Mouse (Mus musculus): Measurements from ENCODE around the gene Ifna15. TPM values are rescaled to one million over a fixed set of nuclear protein-coding genes. Genes with fewer than 3 reads are reported as not detected.

The Ifna15 gene
- polyA plus RNA-seq, 1 experiment = not detected

DNA sequence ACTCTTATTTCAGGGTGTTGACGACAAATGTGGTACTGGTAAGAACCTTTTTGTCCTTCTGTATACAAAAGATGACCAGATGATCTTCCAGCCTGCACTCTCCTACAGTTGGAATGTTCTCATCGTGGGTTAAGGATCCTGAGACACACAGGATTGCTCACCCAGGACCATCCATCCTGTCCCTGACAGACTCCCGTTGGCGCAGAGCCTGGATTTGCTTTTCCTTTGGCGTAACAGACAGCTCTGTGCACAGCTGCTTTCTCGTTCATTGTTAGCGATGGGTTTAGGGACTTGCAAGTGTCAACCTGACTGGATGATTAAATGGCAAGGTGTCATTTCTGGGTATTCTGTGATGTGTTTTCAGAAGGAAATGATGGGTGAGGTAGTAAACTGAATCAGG, 21.4 kb downstream of the Ifna15 start:
- TF ChIP-seq POLR2A (IDR thresholded peaks at IDR 0.05; ENCODE audit: insufficient read depth, low read depth, low read length) = no peak
- no peak for TF ChIP-seq CTCF (IDR thresholded peaks at IDR 0.05; ENCODE audit: insufficient read depth, low read depth, low read length)
- no peak overlapping the region for H3K27ac ChIP-seq (ENCODE audit: insufficient read depth, low read depth, low read length)
- H3K4me1 ChIP-seq (ENCODE audit: control insufficient read depth, insufficient read depth, low read length) = no peaks in the 10 kb centered on the region
- no peak overlapping the region for H3K4me3 ChIP-seq (ENCODE audit: insufficient read depth, low read depth, low read length)
- 77% methylated on average over 7 of the region's 7 CpGs for WGBS

DNA sequence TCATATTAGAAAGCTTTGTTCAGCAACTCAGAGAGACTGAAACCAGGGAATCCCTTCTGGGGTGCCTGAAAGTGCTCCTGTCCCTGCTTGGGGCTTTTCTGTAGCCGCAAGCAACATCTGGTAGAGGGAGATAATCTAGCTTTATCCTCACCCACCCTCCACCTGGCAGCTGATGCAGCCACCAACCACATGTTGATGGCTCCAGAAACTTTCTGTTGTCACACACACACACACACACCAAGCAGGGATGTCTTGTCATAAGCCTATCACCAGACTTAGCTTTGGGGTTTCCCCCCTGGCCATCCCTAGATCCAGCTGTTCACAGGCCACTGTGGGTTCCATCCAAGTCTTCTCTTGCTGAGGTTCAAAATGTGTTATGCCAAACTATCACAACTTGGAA, 22.3 kb downstream of the Ifna15 start:
- WGBS = 100% methylated on average over 1 of the region's 1 CpGs
- TF ChIP-seq POLR2A (IDR thresholded peaks at IDR 0.05; ENCODE audit: insufficient read depth, low read depth, low read length) (no peak), CTCF (IDR thresholded peaks at IDR 0.05; ENCODE audit: insufficient read depth, low read depth, low read length) (no peak)
- H3K4me3 ChIP-seq (ENCODE audit: insufficient read depth, low read depth, low read length) = no peak overlapping the region
- H3K4me1 ChIP-seq (ENCODE audit: control insufficient read depth, insufficient read depth, low read length) = no peaks in the 10 kb centered on the region
- H3K27ac ChIP-seq (ENCODE audit: insufficient read depth, low read depth, low read length) = no peak overlapping the region

DNA sequence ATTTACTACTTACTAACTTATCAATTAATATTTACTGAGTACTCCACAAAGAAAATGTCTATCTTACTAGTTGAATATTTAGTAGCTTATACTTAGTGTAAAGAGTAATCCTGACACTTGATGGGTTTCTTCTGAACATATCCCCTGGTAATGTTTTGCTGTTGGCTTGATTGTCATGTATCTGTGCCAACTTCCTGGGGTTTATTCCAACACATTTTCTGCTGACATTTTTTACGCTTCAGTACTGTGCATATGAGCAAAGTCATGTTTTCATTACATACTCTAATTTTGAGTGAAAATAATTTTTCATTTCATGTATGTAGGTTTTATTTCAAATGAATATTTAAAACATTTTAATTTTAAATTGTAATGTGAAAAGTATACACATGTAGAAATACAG, 23.1 kb downstream of the Ifna15 start:
- no peaks in the 10 kb centered on the region for H3K4me1 ChIP-seq (ENCODE audit: control insufficient read depth, insufficient read depth, low read length)
- TF ChIP-seq POLR2A (IDR thresholded peaks at IDR 0.05; ENCODE audit: insufficient read depth, low read depth, low read length) (no peak), CTCF (IDR thresholded peaks at IDR 0.05; ENCODE audit: insufficient read depth, low read depth, low read length) (no peak)
- 75% methylated on average over 1 of the region's 1 CpGs for WGBS

DNA sequence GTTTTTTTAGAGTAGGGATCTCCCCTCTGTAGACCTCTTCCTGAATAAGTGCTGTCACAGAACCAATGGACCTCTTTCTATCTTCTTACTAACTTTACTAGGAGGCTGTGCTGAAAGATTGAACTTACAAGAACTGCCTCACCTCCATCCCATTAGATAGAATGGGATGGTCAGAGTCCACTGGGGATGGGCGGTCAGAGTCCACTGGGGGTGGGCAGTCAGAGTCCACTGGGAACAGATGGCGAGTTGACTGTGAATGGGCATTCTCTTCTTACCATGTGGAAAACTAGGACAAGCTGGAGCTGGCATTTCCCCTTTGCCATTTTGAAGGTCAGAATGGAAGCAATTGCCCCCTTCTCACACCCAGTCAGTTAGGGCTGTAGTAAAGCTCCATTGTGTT, 24.5 kb downstream of the Ifna15 start:
- 93% methylated on average over 2 of the region's 2 CpGs for WGBS
- H3K27ac ChIP-seq (ENCODE audit: insufficient read depth, low read depth, low read length) = no peak overlapping the region
- H3K4me1 ChIP-seq (ENCODE audit: control insufficient read depth, insufficient read depth, low read length) = no peaks in the 10 kb centered on the region
- no peak for TF ChIP-seq CTCF (IDR thresholded peaks at IDR 0.05; ENCODE audit: insufficient read depth, low read depth, low read length)
- no peak for TF ChIP-seq POLR2A (IDR thresholded peaks at IDR 0.05; ENCODE audit: insufficient read depth, low read depth, low read length)
- H3K4me3 ChIP-seq (ENCODE audit: insufficient read depth, low read depth, low read length) = no peak overlapping the region

More for the DNA sequence above, 23.1 kb downstream of the Ifna15 start:
- Histone ChIP-seq H3K27ac (ENCODE audit: insufficient read depth, low read depth, low read length) (no peak overlapping the region), H3K4me3 (ENCODE audit: insufficient read depth, low read depth, low read length) (no peak overlapping the region)

DNA sequence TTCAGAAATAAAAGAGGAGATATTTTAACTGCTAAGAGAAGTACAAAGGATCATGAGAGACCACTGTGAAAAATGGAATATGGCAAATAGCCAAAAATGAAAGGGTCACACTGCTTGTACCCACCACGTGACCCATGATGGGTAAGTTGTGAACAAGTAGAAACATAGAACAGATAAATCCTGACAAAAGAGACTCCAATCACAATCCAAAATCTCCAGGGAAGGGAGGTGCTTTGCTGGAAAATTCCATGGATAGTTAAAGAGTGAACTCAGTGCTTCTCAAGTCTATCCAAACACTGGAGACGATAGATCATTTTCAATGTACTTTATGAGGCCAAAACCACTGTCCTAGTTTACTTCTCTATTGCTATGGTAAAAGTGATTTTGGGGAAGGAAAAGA, 27.2 kb downstream of the Ifna15 start:
- H3K4me3 ChIP-seq (ENCODE audit: insufficient read depth, low read depth, low read length) = no peak overlapping the region
- H3K27ac ChIP-seq (ENCODE audit: insufficient read depth, low read depth, low read length) = no peak overlapping the region
- 92% methylated on average over 2 of the region's 2 CpGs for WGBS
- TF ChIP-seq CTCF (IDR thresholded peaks at IDR 0.05; ENCODE audit: insufficient read depth, low read depth, low read length) (no peak), POLR2A (IDR thresholded peaks at IDR 0.05; ENCODE audit: insufficient read depth, low read depth, low read length) (no peak)
- H3K4me1 ChIP-seq (ENCODE audit: control insufficient read depth, insufficient read depth, low read length) = no peaks in the 10 kb centered on the region

DNA sequence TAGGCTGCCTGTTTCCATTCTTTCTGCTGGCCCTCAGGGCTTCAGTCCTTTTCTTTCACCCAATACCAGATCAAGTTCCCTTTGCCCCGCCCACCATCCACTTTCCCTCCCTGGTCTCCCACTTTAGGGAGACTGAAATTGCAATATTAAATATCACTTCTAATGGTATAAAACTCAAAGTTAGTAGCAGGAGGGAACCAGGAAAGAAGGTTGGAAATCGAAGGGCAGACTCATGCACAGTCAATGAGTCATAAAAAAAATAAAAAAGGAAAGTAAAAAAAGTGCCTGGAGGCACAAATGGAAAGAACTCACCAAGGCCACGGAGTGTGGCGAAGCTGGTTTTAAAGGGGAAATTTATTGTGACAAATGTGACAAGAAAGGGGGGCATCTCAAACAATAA, 27.8 kb downstream of the Ifna15 start:
- TF ChIP-seq CTCF (IDR thresholded peaks at IDR 0.05; ENCODE audit: insufficient read depth, low read depth, low read length) (no peak), POLR2A (IDR thresholded peaks at IDR 0.05; ENCODE audit: insufficient read depth, low read depth, low read length) (no peak)
- H3K4me3 ChIP-seq (ENCODE audit: insufficient read depth, low read depth, low read length) = no peak overlapping the region
- no peak overlapping the region for H3K27ac ChIP-seq (ENCODE audit: insufficient read depth, low read depth, low read length)
- whole genome bisulfite sequencing = 76% methylated on average over 4 of the region's 4 CpGs
- no peaks in the 10 kb centered on the region for H3K4me1 ChIP-seq (ENCODE audit: control insufficient read depth, insufficient read depth, low read length)

DNA sequence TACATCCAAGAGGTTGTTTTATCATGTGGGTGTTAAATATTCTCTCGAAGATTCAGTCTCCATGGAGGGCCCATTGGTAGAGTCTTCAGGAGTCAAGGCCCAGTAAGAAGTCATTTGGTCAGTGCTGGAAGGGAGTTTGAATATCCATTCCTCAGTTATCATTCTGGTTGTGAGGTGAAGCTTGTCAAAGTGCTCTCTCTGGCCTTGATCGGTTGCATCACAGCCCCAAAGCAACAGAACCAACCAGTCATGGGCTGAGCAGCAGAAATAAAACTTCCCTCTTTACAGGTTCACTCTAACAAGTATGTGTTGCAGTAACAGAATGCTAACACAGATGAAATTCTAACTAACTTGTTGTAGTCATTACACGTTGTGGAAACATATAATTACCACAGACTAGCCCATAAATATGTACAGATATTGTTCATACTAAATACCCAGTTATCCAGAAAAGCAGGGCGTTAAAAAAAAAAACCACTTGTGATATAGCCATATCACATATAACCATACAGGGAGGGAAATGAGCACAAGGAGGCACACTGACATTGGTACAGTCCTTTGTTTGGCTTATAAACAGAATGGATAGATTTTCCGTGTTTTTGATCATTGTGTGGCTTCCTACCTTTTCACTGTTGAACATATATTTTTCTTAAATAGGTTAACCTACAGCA, 31.5 kb downstream of the Ifna15 start:
- Histone ChIP-seq H3K27ac (ENCODE audit: insufficient read depth, low read depth, low read length) (no peak overlapping the region), H3K4me3 (ENCODE audit: insufficient read depth, low read depth, low read length) (no peak overlapping the region), H3K4me1 (ENCODE audit: control insufficient read depth, insufficient read depth, low read length) (no peaks in the 10 kb centered on the region)
- TF ChIP-seq POLR2A (IDR thresholded peaks at IDR 0.05; ENCODE audit: insufficient read depth, low read depth, low read length) = no peak
- TF ChIP-seq CTCF (IDR thresholded peaks at IDR 0.05; ENCODE audit: insufficient read depth, low read depth, low read length) = no peak
- WGBS = 82% methylated on average over 5 of the region's 5 CpGs

DNA sequence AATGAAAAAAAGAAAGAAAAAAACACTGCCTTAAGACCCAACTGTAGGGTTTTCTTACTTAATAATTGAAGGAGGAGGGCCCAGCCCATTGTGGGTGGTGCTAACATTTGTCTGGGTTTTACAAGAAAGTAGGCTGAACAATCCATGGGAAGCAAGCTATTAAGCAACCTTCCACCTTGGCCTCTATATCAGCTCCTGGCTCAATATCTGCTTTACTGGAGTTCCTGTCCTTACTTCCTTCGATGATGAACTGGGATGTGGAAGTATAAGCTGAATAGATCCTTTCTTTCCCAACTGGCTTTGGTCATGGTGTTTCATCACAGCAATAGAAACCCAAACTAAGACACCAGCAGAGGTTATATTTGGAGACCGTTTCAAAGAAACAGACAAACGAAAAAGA, 32.7 kb downstream of the Ifna15 start:
- H3K4me3 ChIP-seq (ENCODE audit: insufficient read depth, low read depth, low read length) = no peak overlapping the region
- no peak for TF ChIP-seq POLR2A (IDR thresholded peaks at IDR 0.05; ENCODE audit: insufficient read depth, low read depth, low read length)
- TF ChIP-seq CTCF (IDR thresholded peaks at IDR 0.05; ENCODE audit: insufficient read depth, low read depth, low read length) = no peak
- no peaks in the 10 kb centered on the region for H3K4me1 ChIP-seq (ENCODE audit: control insufficient read depth, insufficient read depth, low read length)
- no peak overlapping the region for H3K27ac ChIP-seq (ENCODE audit: insufficient read depth, low read depth, low read length)
- WGBS = 83% methylated on average over 3 of the region's 3 CpGs

DNA sequence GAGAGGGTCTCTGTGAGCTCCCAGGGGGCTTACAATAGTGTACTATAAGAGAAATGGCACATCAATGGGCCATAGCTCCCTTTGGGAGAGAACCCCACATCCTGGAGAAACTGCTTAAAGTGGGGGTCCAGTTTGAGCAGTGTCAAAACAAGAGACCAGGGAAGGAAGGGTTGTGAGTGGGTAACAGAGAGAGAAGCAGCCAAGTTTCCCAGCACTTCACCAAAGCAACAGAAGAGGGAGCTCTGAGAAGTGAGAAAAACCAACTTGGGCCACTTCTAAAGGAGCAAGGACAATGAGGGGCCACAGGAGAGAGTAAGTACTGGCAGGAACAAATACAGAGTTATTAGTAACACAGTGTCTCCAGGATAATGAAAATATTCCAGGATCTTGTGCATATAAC, 34.8 kb downstream of the Ifna15 start:
- Histone ChIP-seq H3K27ac (ENCODE audit: insufficient read depth, low read depth, low read length) (no peak overlapping the region), H3K4me1 (ENCODE audit: control insufficient read depth, insufficient read depth, low read length) (no peaks in the 10 kb centered on the region), H3K4me3 (ENCODE audit: insufficient read depth, low read depth, low read length) (no peak overlapping the region)
- no peak for TF ChIP-seq POLR2A (IDR thresholded peaks at IDR 0.05; ENCODE audit: insufficient read depth, low read depth, low read length)
- TF ChIP-seq CTCF (IDR thresholded peaks at IDR 0.05; ENCODE audit: insufficient read depth, low read depth, low read length) = no peak

DNA sequence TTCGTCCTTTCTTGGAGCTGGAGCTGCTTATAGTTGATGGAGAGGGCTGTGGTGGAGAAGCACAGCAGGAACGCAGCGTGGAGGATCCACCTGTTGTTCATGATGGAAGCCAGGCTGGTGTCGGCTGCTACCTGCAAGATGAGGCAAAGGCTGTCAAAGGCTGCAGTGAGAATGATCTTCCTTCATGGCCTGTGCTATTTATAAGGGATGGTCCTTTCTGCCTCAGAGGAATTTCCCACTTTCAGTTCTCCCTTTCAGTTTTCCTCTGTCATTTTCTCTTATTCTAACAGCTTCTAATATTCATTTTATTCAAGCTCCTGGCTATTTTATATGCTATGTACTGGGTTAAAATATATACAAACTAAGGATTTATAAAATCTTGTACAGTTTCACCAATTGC, 35.4 kb downstream of the Ifna15 start, which contains the start of gene Ifnb1:
Gene Ifnb1, minus strand, starts transcription at position 101 of the 400 bp plus-strand sequence.
- no peak for TF ChIP-seq POLR2A (IDR thresholded peaks at IDR 0.05; ENCODE audit: insufficient read depth, low read depth, low read length)
- no peak for TF ChIP-seq CTCF (IDR thresholded peaks at IDR 0.05; ENCODE audit: insufficient read depth, low read depth, low read length)
- Histone ChIP-seq H3K4me3 (ENCODE audit: insufficient read depth, low read depth, low read length) (no peak within 1 kb of the TSS), H3K27ac (ENCODE audit: insufficient read depth, low read depth, low read length) (no peak within 1 kb of the TSS), H3K4me1 (ENCODE audit: control insufficient read depth, insufficient read depth, low read length) (no peaks in the 10 kb centered on the region)
- WGBS = 84% methylated on average over 4 of the region's 4 CpGs

Data from olfactory bulb, adult 2 months (tissue).